ENCODE assay signal across 24 mouse cellular contexts in the genomic region with DNA sequence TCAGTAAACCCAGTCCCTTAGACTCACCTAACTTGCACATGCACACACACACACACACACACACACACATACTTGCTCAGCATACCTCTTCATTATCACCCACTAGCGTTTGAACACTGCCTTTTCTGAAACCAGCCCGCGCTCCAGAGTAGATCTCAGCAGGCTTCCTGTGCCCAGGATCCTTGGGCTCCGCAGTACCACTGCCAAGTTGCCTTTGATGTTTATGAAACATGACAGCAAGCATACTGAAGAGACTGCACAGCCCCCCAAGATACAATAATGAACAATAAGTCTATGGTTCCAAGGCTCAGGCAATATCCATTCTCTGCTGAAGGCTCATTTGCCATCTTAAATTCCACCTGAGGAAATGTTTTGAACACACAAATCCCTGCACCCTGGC. TPM values are rescaled to one million over a fixed set of nuclear protein-coding genes. Genes with fewer than 3 reads are reported as not detected.
DNase-seq lines count a peak whose midpoint lies in the region; ATAC-seq lines count a peak whose summit lies in the region.
"Had no signal": no experiment of that assay in that cellular context is flagged by ENCODE, and none has a peak within 500 bp of the region (broad histone marks: within the 10 kb centered on the region; RNA-seq: fewer than 3 reads in every experiment).

No protein-coding gene starts in this region.

- no peaks in the 10 kb centered on the region for H3K9me3 ChIP-seq in hindbrain, embryonic 16.5 days (ENCODE audit: control insufficient read depth, low read length)
- no peaks in the 10 kb centered on the region for H3K9me3 ChIP-seq in hindbrain, embryonic 11.5 days (ENCODE audit: control insufficient read depth, low read length)
- no peaks in the 10 kb centered on the region for H3K9me3 ChIP-seq in midbrain, embryonic 15.5 days
- no peaks in the 10 kb centered on the region for H3K9me3 ChIP-seq in midbrain, embryonic 11.5 days (ENCODE audit: control insufficient read depth, low read length)
- no peaks in the 10 kb centered on the region for H3K9me3 ChIP-seq in kidney, embryonic 15.5 days (replicated peaks)
- H3K9me3 ChIP-seq: embryonic facial prominence, embryonic 12.5 days; forebrain, embryonic 12.5 days; heart, embryonic 10.5 days; intestine, embryonic 15.5 days had no signal

- H3K4me3 ChIP-seq in hindbrain, embryonic 16.5 days (ENCODE audit: low read length): no peak overlapping the region
- H3K4me3 ChIP-seq in hindbrain, embryonic 11.5 days (ENCODE audit: low read depth, low read length): no peak overlapping the region
- H3K4me3 ChIP-seq in midbrain, embryonic 15.5 days: no peak overlapping the region
- H3K4me3 ChIP-seq in midbrain, embryonic 11.5 days (ENCODE audit: low read depth, low read length): no peak overlapping the region
- no peak overlapping the region for H3K4me3 ChIP-seq in kidney, embryonic 15.5 days (replicated peaks)
- H3K4me3 ChIP-seq: embryonic facial prominence, embryonic 12.5 days; forebrain, embryonic 12.5 days; heart, embryonic 10.5 days; intestine, embryonic 15.5 days had no signal

- no peaks in the 10 kb centered on the region for H3K4me1 ChIP-seq in hindbrain, embryonic 16.5 days (ENCODE audit: control insufficient read depth, insufficient read depth, low read depth, low read length)
- no peaks in the 10 kb centered on the region for H3K4me1 ChIP-seq in hindbrain, embryonic 11.5 days (replicated peaks; ENCODE audit: control insufficient read depth, insufficient read depth, low read length)
- H3K4me1 ChIP-seq in midbrain, embryonic 15.5 days: no peaks in the 10 kb centered on the region
- no peaks in the 10 kb centered on the region for H3K4me1 ChIP-seq in midbrain, embryonic 11.5 days (ENCODE audit: control insufficient read depth, insufficient read depth, low read length)
- no peaks in the 10 kb centered on the region for H3K4me1 ChIP-seq in kidney, embryonic 15.5 days
- H3K4me1 ChIP-seq: embryonic facial prominence, embryonic 12.5 days; forebrain, embryonic 12.5 days; intestine, embryonic 15.5 days had no signal

- no peaks in the 10 kb centered on the region for H3K36me3 ChIP-seq in hindbrain, embryonic 16.5 days (ENCODE audit: control insufficient read depth, insufficient read depth, low read length)
- H3K36me3 ChIP-seq in hindbrain, embryonic 11.5 days (ENCODE audit: control insufficient read depth, insufficient read depth, low read length): no peaks in the 10 kb centered on the region
- H3K36me3 ChIP-seq in midbrain, embryonic 15.5 days (replicated peaks): no peaks in the 10 kb centered on the region
- no peaks in the 10 kb centered on the region for H3K36me3 ChIP-seq in midbrain, embryonic 11.5 days (ENCODE audit: control insufficient read depth, insufficient read depth, low read length)
- no peaks in the 10 kb centered on the region for H3K36me3 ChIP-seq in kidney, embryonic 15.5 days
- H3K36me3 ChIP-seq: embryonic facial prominence, embryonic 12.5 days; forebrain, embryonic 12.5 days; heart, embryonic 10.5 days; intestine, embryonic 15.5 days had no signal

- ATAC-seq in hindbrain, embryonic 16.5 days: 0 out of 2 replicates have a peak, but pooled peaks have one; percentile 42
- no peak for ATAC-seq in hindbrain, embryonic 11.5 days (ENCODE audit: low FRiP score)
- ATAC-seq in midbrain, embryonic 15.5 days (replicated peaks): peak; percentile 54; the same call in 1 of the 2 replicates
- ATAC-seq in midbrain, embryonic 11.5 days (ENCODE audit: low FRiP score): no peak
- ATAC-seq in kidney, embryonic 15.5 days (replicated peaks; ENCODE audit: low FRiP score): no peak
- ATAC-seq: activated CD4-positive, CD25-positive, alpha-beta regulatory T cell, adult 4 months; forebrain, embryonic 16.5 days; intestine, embryonic 15.5 days; Patski had no signal

- DNase-seq in cerebellum, postnatal 14 days: peak; percentile 63 to 75
- DNase-seq in cerebellum, adult 9-11 months: no peak
- no peak for DNase-seq in hindbrain, embryonic 11.5 days (ENCODE audit: low spot score)
- DNase-seq in midbrain, embryonic 11.5 days (ENCODE audit: low spot score, missing footprints): no peak
- peak; percentile 70 for DNase-seq in retina, embryonic 14.5 days (ENCODE audit: low spot score)
- DNase-seq: adrenal gland, postnatal 14 days; cerebellum, adult 8-10 months; embryo, embryonic 11 days; gastrocnemius, postnatal 10 days; heart, adult 18-20 months; heart, postnatal 10 days; heart, postnatal 4 days had no signal

- WGBS in hindbrain, embryonic 16.5 days: 65% methylated on average over 4 of the region's 4 CpGs
- WGBS in hindbrain, embryonic 11.5 days: 82% methylated on average over 4 of the region's 4 CpGs
- 57% methylated on average over 4 of the region's 4 CpGs for WGBS in midbrain, embryonic 15.5 days
- 67% methylated on average over 4 of the region's 4 CpGs for WGBS in midbrain, embryonic 11.5 days
- 92% methylated on average over 4 of the region's 4 CpGs for WGBS in kidney, embryonic 15.5 days

- H3K27me3 ChIP-seq in hindbrain, embryonic 16.5 days (replicated peaks; ENCODE audit: control insufficient read depth, insufficient read depth, low read length): no peaks in the 10 kb centered on the region
- no peaks in the 10 kb centered on the region for H3K27me3 ChIP-seq in hindbrain, embryonic 11.5 days (ENCODE audit: control insufficient read depth, insufficient read depth, low read length)
- no peaks in the 10 kb centered on the region for H3K27me3 ChIP-seq in midbrain, embryonic 15.5 days (replicated peaks)
- no peaks in the 10 kb centered on the region for H3K27me3 ChIP-seq in midbrain, embryonic 11.5 days (ENCODE audit: control insufficient read depth, insufficient read depth, low read length)
- H3K27me3 ChIP-seq in kidney, embryonic 15.5 days: no peaks in the 10 kb centered on the region
- H3K27me3 ChIP-seq: embryonic facial prominence, embryonic 12.5 days; forebrain, embryonic 12.5 days; intestine, embryonic 15.5 days; Patski had no signal

- no peak overlapping the region for H3K4me2 ChIP-seq in hindbrain, embryonic 16.5 days (ENCODE audit: low read length)
- no peak overlapping the region for H3K4me2 ChIP-seq in hindbrain, embryonic 11.5 days (replicated peaks; ENCODE audit: low read depth, low read length)
- H3K4me2 ChIP-seq in midbrain, embryonic 15.5 days: no peak overlapping the region
- H3K4me2 ChIP-seq in midbrain, embryonic 11.5 days: no peak overlapping the region
- no peak overlapping the region for H3K4me2 ChIP-seq in kidney, embryonic 15.5 days
- H3K4me2 ChIP-seq: embryonic facial prominence, embryonic 12.5 days; forebrain, embryonic 12.5 days; intestine, embryonic 15.5 days had no signal

- no peak overlapping the region for H3K9ac ChIP-seq in hindbrain, embryonic 16.5 days (ENCODE audit: low read depth, low read length)
- no peak overlapping the region for H3K9ac ChIP-seq in hindbrain, embryonic 11.5 days (ENCODE audit: low read depth, low read length)
- H3K9ac ChIP-seq in midbrain, embryonic 15.5 days: no peak overlapping the region
- H3K9ac ChIP-seq in midbrain, embryonic 11.5 days (ENCODE audit: low read length): no peak overlapping the region
- H3K9ac ChIP-seq in kidney, embryonic 15.5 days: no peak overlapping the region
- H3K9ac ChIP-seq: embryonic facial prominence, embryonic 12.5 days; forebrain, embryonic 12.5 days; intestine, embryonic 15.5 days had no signal

- no peak overlapping the region for H3K27ac ChIP-seq in hindbrain, embryonic 16.5 days (ENCODE audit: low read depth, low read length)
- no peak overlapping the region for H3K27ac ChIP-seq in hindbrain, embryonic 11.5 days (ENCODE audit: low read depth, low read length)
- H3K27ac ChIP-seq in midbrain, embryonic 15.5 days: no peak overlapping the region
- no peak overlapping the region for H3K27ac ChIP-seq in midbrain, embryonic 11.5 days (ENCODE audit: low read depth, low read length)
- no peak overlapping the region for H3K27ac ChIP-seq in kidney, embryonic 15.5 days
- H3K27ac ChIP-seq: embryonic facial prominence, embryonic 12.5 days; forebrain, embryonic 12.5 days; heart, embryonic 10.5 days; intestine, embryonic 15.5 days had no signal

RNA-seq across cellular contexts. Expression of a gene that starts 1.8 kb away (rescaled TPM):
- 0.35 and 0.43 TPM in 2 replicates for polyA plus RNA-seq in hindbrain, embryonic 16.5 days (2015; fragmentation: Nextera tagmentation; extraction: Ambion mirVana)
- polyA plus RNA-seq in hindbrain, embryonic 11.5 days (2014; fragmentation: Nextera tagmentation; extraction: Ambion mirVana): not detected in 2 replicates
- 0.10 TPM in 1 of 2 replicates, not detected in the other for polyA plus RNA-seq in midbrain, embryonic 15.5 days (2015; fragmentation: Nextera tagmentation; extraction: Ambion mirVana)
- 0.12 TPM in 1 of 2 replicates, not detected in the other for polyA plus RNA-seq in midbrain, embryonic 11.5 days (2014; fragmentation: Nextera tagmentation; extraction: Ambion mirVana)
- 0.34 and 0.71 TPM in 2 replicates for polyA plus RNA-seq in kidney, embryonic 15.5 days (2015; fragmentation: Nextera tagmentation; extraction: Ambion mirVana)
- polyA plus RNA-seq: activated CD4-positive, CD25-positive, alpha-beta regulatory T cell, adult 4 months; C2C12; embryonic facial prominence, embryonic 12.5 days; forebrain, embryonic 12.5 days; forebrain, embryonic 16.5 days; heart, embryonic 10.5 days; heart, embryonic 14.5 days; intestine, embryonic 15.5 days; Patski had no signal

Comparison
In these comparisons a context has a peak if more than half of its experiments do, and no peak if none do; other contexts are left out.
1. DNase-seq: peak in cerebellum, postnatal 14 days (2 of 2) and retina, embryonic 14.5 days (single experiment); none in cerebellum, adult 9-11 months (single experiment), hindbrain, embryonic 11.5 days (single experiment) and midbrain, embryonic 11.5 days (single experiment).
2. ATAC-seq: peak in hindbrain, embryonic 16.5 days (single experiment) and midbrain, embryonic 15.5 days (single experiment); none in hindbrain, embryonic 11.5 days (single experiment), midbrain, embryonic 11.5 days (single experiment) and kidney, embryonic 15.5 days (single experiment).